Mouse (Mus musculus) liver, embryonic 14.5 days (tissue): ENCODE measurements around the gene Tgfbr3. TPM values are rescaled to one million over a fixed set of nuclear protein-coding genes. Genes with fewer than 3 reads are reported as not detected.

Source experiments
- ATAC-seq: fragments of 200-750 bp; cut with Nextera tagmentation; 2 replicates; pipeline ENCODE4 v1.8.0; 2017; ENCODE audit warnings: moderate number of reproducible peaks, mild to moderate bottlenecking, moderate library complexity; ENCODE audit not compliant: insufficient read depth
- DNase-seq, 3 experiments: peaks; one replicate each; pipeline ENCODE4 v3.0.0-alpha.2; 2012 to 2013; ENCODE audit warnings: low read depth in 3 of 3, low spot score in 3 of 3
- H3K27ac ChIP-seq: fragments of 300-500 bp; sonication (generic); 2 replicates; pipeline ENCODE4 v1.5.1; 2014; ENCODE audit warnings: moderate library complexity, mild to moderate bottlenecking, control low read depth, inconsistent platforms
- H3K27me3 ChIP-seq: fragments of 300-500 bp; sonication (generic); 2 replicates; pipeline ENCODE4 v1.6.1; 2014; ENCODE audit warnings: mild to moderate bottlenecking, low read length, moderate library complexity; ENCODE audit not compliant: control insufficient read depth, insufficient read depth
- H3K36me3 ChIP-seq: fragments of 300-500 bp; sonication (generic); replicated peaks from 2 replicates; pipeline ENCODE4 v1.6.1; 2014; ENCODE audit warnings: low read depth; ENCODE audit not compliant: control insufficient read depth, insufficient read depth
- H3K4me1 ChIP-seq, 2 experiments: fragments of 200-500 bp in 1 of 2; fragments of 300-500 bp in 1 of 2; sonication (generic) in 1 of 2; replicated peaks; 2 replicates each; pipeline ENCODE4 v1.6.1; 2012 to 2014; ENCODE audit warnings: antibody characterized with exemption in 1 of 2, inconsistent platforms in 1 of 2, low read length in 1 of 2; ENCODE audit not compliant: control insufficient read depth in 2 of 2, insufficient read depth in 2 of 2
- H3K4me2 ChIP-seq: fragments of 300-500 bp; sonication (generic); 2 replicates; pipeline ENCODE4 v1.6.1; 2014; ENCODE audit warnings: low read depth, mild to moderate bottlenecking, control low read depth, moderate library complexity
- H3K4me3 ChIP-seq, 2 experiments: fragments of 200-500 bp in 1 of 2; fragments of 300-500 bp in 1 of 2; sonication (generic) in 1 of 2; 2 replicates each; pipeline ENCODE4 v1.5.1; 2012 to 2014; ENCODE audit warnings: low read depth in 2 of 2, low read length in 2 of 2, mild to moderate bottlenecking in 2 of 2, control low read depth in 1 of 2, inconsistent platforms in 1 of 2, moderate library complexity in 1 of 2; ENCODE audit not compliant: insufficient read depth in 1 of 2
- H3K9ac ChIP-seq: fragments of 300-500 bp; sonication (generic); replicated peaks from 2 replicates; pipeline ENCODE4 v1.6.1; 2014; ENCODE audit warnings: mild to moderate bottlenecking, control low read depth, moderate library complexity
- H3K9me3 ChIP-seq: fragments of 300-500 bp; sonication (generic); 2 replicates; pipeline ENCODE4 v1.6.1; 2016; ENCODE audit warnings: low read length, mixed read lengths; ENCODE audit not compliant: control insufficient read depth
- CTCF ChIP-seq: IDR thresholded peaks from 2 replicates; pipeline ENCODE4 v1.5.1; 2016; ENCODE audit warnings: antibody characterized with exemption, low read depth, control low read depth
- EP300 ChIP-seq: IDR thresholded peaks from 2 replicates; pipeline ENCODE4 v1.6.1; 2016; ENCODE audit warnings: antibody characterized with exemption, low read depth
- WGBS: fragments of 180-500 bp; shearing (Covaris S2); extraction: QIAGEN DNeasy Blood & Tissue Kit; methylation state at CpG from one replicate; pipeline ENCODE4 v1.1.7; 2014; ENCODE audit not compliant: insufficient replicate concordance; 5-methylcytosine and 5-hydroxymethylcytosine counted together
- polyA plus RNA-seq, 2 experiments: library from polyadenylated mRNA; depleted of rRNA in 1 of 2; stranded (reverse) in 1 of 2; unstranded in 1 of 2; fragments of >200 nt; fragmentation: Nextera tagmentation in 1 of 2; extraction: Ambion mirVana in 1 of 2; gene quantifications; 2 replicates each; pipeline versions ENCODE4 v1.2.1 to v1.2.3; 2012 to 2014

The Tgfbr3 gene
- polyA plus RNA-seq, 2 experiments = 4.3 to 7.5 TPM

DNA sequence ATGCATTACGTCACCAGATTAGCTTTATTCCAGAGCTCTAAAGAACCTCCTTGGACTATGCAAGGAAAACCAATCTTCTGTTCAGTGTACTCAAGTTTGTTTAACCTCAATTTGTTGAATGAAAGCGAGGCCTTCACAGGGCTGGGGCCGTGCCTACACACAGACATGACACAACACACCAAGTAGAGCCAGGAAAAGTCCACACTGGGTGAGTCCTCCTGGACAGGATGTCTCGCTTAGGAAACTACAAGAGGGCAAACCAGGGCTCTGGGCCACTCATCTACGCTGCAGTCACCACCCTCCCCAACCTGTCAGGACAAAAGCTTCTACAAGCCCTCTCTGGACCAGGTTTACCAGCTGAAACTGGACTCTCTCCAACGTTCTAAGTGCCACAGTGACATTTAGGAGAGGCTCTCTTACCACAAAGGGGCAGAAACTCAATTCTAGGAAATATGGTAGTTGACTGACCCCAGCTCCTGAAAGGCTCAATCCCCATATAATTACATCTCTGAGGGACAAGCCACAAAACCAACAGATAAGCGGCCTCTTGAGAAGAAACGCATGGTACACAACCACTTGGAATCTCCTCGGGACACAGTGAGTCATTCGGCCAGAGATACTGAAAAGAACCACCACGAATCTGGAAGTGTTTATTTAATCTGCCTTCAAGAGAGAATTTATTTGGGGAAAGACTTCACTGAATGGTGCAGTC lies 122.6 kb downstream of the Tgfbr3 start:
- no peak for DNase-seq
- ATAC-seq = no peak
- no peak overlapping the region for H3K4me3 ChIP-seq
- no peaks in the 10 kb centered on the region for H3K27me3 ChIP-seq
- H3K36me3 ChIP-seq = no peaks in the 10 kb centered on the region
- peaks cover 0 to 9% of the 10 kb centered on the region in 2 experiments; a peak in 3 of 4 replicates for H3K4me1 ChIP-seq
- H3K27ac ChIP-seq = no peak overlapping the region
- H3K4me2 ChIP-seq = no peak overlapping the region
- H3K9ac ChIP-seq = no peak overlapping the region
- WGBS = 51% methylated on average over 11 of the region's 11 CpGs
- H3K9me3 ChIP-seq = no peaks in the 10 kb centered on the region
- TF ChIP-seq CTCF (no peak), EP300 (no peak)

DNA sequence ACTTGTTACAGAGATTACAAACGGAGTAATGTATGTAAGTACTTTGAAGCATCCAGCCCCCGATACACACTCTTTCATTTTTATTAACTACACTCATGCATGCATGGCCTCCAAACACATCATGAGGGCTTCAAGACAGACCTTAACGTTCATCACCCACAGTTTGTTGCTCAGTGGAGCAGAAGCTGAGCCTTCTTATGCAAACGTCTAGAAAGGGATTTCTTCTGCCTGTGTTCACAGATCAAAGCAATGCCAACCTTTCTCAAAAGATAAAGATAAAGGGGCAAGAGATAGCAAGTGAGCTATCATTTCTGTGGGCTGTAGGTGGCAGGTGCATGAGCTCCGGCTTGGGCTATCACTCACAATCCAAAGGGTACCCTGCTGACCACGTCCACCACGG lies 123.7 kb downstream of the Tgfbr3 start:
- no peak for DNase-seq
- Histone ChIP-seq H3K9ac (no peak overlapping the region), H3K9me3 (no peaks in the 10 kb centered on the region), H3K27ac (no peak overlapping the region), H3K27me3 (no peaks in the 10 kb centered on the region), H3K4me3 (no peak overlapping the region), H3K36me3 (no peaks in the 10 kb centered on the region), H3K4me1 (peaks cover 0 to 9% of the 10 kb centered on the region in 2 experiments; a peak in 3 of 4 replicates), H3K4me2 (no peak overlapping the region)
- ATAC-seq = no peak
- TF ChIP-seq EP300 (no peak), CTCF (no peak)
- 57% methylated on average over 7 of the region's 7 CpGs for WGBS

DNA sequence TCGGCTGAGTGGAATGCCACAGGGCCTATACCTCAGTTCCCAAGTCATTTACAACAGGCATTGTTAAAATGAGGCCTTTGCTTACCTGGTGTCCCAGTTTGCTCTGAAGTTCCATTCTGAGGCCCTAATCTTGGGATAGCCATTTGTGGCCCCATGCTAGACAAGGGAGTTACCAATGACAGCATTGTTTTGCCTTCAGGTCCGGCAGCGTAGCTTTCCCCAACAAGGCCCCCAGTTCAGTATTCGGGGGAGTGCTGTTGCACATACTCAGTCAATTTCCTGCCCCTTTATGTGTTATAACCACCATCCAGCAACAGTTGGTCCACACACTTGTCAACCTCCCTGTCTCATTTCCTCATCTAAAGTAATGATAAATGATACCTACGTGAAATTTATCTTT lies 124.2 kb downstream of the Tgfbr3 start:
- 64% methylated on average over 5 of the region's 5 CpGs for WGBS
- no peak for DNase-seq

GRCm38 (mm10) chr5:107164856-107165255 lies 124.6 kb downstream of the Tgfbr3 start:
- H3K9ac ChIP-seq = no peak overlapping the region
- TF ChIP-seq EP300 (no peak), CTCF (no peak)
- H3K36me3 ChIP-seq = no peaks in the 10 kb centered on the region
- H3K27me3 ChIP-seq = no peaks in the 10 kb centered on the region
- H3K9me3 ChIP-seq = no peaks in the 10 kb centered on the region
- 74% methylated on average over 4 of the region's 4 CpGs for WGBS
- DNase-seq = no peak
- H3K4me3 ChIP-seq = no peak overlapping the region
- H3K4me1 ChIP-seq = peaks cover 0 to 11% of the 10 kb centered on the region in 2 experiments; a peak in 3 of 4 replicates
- no peak overlapping the region for H3K27ac ChIP-seq
- H3K4me2 ChIP-seq = no peak overlapping the region
- no peak for ATAC-seq

More for the DNA sequence above, 124.2 kb downstream of the Tgfbr3 start:
- no peaks in the 10 kb centered on the region for H3K36me3 ChIP-seq
- H3K4me1 ChIP-seq = peaks cover 0 to 9% of the 10 kb centered on the region in 2 experiments; a peak in 3 of 4 replicates
- no peak overlapping the region for H3K9ac ChIP-seq
- no peak overlapping the region for H3K4me2 ChIP-seq
- no peak for TF ChIP-seq EP300
- no peak for TF ChIP-seq CTCF
- H3K9me3 ChIP-seq = no peaks in the 10 kb centered on the region
- H3K27me3 ChIP-seq = no peaks in the 10 kb centered on the region
- ATAC-seq = no peak
- H3K4me3 ChIP-seq = no peak overlapping the region
- H3K27ac ChIP-seq = no peak overlapping the region

DNA sequence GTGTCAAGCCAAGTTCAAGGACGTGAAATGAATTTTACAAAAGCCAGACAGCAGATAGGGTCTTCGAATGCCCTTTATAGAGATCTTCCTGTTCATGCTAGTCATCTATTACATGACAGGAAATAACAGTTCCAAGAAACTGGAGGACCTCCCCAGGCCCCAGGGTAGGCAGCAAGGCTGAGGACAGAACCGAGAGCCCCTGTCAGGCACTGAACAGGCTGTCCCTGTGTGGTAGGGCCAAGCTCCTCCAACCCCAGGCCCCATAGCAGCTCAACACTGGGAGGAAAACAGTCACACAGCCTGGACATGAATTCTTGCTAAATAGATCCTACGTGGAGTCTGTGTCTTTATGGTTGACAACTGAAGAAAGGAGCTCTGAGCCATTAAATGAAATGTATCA lies 125.3 kb downstream of the Tgfbr3 start:
- H3K4me2 ChIP-seq = no peak overlapping the region
- peaks cover 0 to 11% of the 10 kb centered on the region in 2 experiments; a peak in 3 of 4 replicates for H3K4me1 ChIP-seq
- H3K27ac ChIP-seq = no peak overlapping the region
- no peak for DNase-seq
- no peak overlapping the region for H3K9ac ChIP-seq
- no peak for TF ChIP-seq EP300
- no peak for TF ChIP-seq CTCF
- H3K27me3 ChIP-seq = no peaks in the 10 kb centered on the region
- no peak for ATAC-seq
- no peaks in the 10 kb centered on the region for H3K36me3 ChIP-seq
- H3K4me3 ChIP-seq = no peak overlapping the region
- WGBS = 61% methylated on average over 4 of the region's 4 CpGs
- H3K9me3 ChIP-seq = no peaks in the 10 kb centered on the region
